Mouse (Mus musculus) small intestine, adult 2 months (tissue): ENCODE measurements at regions not wholly inside any gene's neighbourhood (a gene's known extent, or its start where the extent isn't known, plus 50 kb on each side); places are given as distances from the start of the nearest gene placed in this dataset.

Experiments
- CTCF ChIP-seq: fragments of 200-500 bp; IDR thresholded peaks from 2 replicates; pipeline ENCODE4 v1.5.1; 2012; ENCODE audit warnings: low read depth, mild to moderate bottlenecking, control low read depth, inconsistent platforms, low read length, moderate library complexity, mixed read lengths; ENCODE audit not compliant: insufficient replicate concordance, insufficient read length; ENCODE audit errors: extremely low read depth
- POLR2A ChIP-seq: fragments of 200-500 bp; IDR thresholded peaks from 2 replicates; pipeline ENCODE4 v1.6.1; 2012; ENCODE audit warnings: low read depth, mild to moderate bottlenecking, control low read depth, inconsistent platforms, low read length, moderate library complexity

GRCm38 (mm10) chr8:79582195-79582594 is 57.2 kb upstream of the Otud4 start:
- TF ChIP-seq CTCF (no peak), POLR2A (no peak)
